Mouse (Mus musculus): Measurements from ENCODE around the gene Pnmt.
A peak's percentile ranks its signal among the peaks of the same experiment; 100 is the strongest.

Pnmt gene

GRCm38 (mm10) chr11:98385638-98386585 lies at the start of gene Pnmt:
Pnmt (plus strand) TSS chr11:98386450.
- DNase-seq (ENCODE audit: inconsistent ontology term): no peak

- peak; percentile 61 for DNase-seq (ENCODE audit: inconsistent ontology term)
Observed at GRCm38 (mm10) chr11:98338507-98338961, 47.7 kb upstream of the Pnmt start.

- DNase-seq (ENCODE audit: inconsistent ontology term): peak; percentile 80
Observed at GRCm38 (mm10) chr11:98339071-98339501, 47.2 kb upstream of the Pnmt start.

- no peak for DNase-seq (ENCODE audit: inconsistent ontology term)
Observed at GRCm38 (mm10) chr11:98339679-98340287, 46.5 kb upstream of the Pnmt start.

- no peak for DNase-seq (ENCODE audit: inconsistent ontology term)
Observed at GRCm38 (mm10) chr11:98340597-98340996, 45.7 kb upstream of the Pnmt start.

GRCm38 (mm10) chr11:98341174-98341573 lies 45.1 kb upstream of the Pnmt start:
- no peak for DNase-seq (ENCODE audit: inconsistent ontology term)

- DNase-seq (ENCODE audit: inconsistent ontology term): peak; percentile 84
Observed at GRCm38 (mm10) chr11:98342000-98342945, 44.0 kb upstream of the Pnmt start.

GRCm38 (mm10) chr11:98345253-98345652 lies 41.0 kb upstream of the Pnmt start:
- DNase-seq (ENCODE audit: inconsistent ontology term): peak; percentile 54

- DNase-seq (ENCODE audit: inconsistent ontology term): no peak
Observed at GRCm38 (mm10) chr11:98346168-98346567, 40.1 kb upstream of the Pnmt start.

GRCm38 (mm10) chr11:98347385-98348082 lies 38.7 kb upstream of the Pnmt start:
- DNase-seq (ENCODE audit: inconsistent ontology term): no peak

GRCm38 (mm10) chr11:98348083-98348961 lies 37.9 kb upstream of the Pnmt start, which contains the start of gene Ppp1r1b:
Ppp1r1b (plus strand) TSS chr11:98348404.
- DNase-seq (ENCODE audit: inconsistent ontology term): peak; percentile 69

- no peak for DNase-seq (ENCODE audit: inconsistent ontology term)
Observed at GRCm38 (mm10) chr11:98349308-98349707, 36.9 kb upstream of the Pnmt start.

- DNase-seq (ENCODE audit: inconsistent ontology term): no peak
Observed at GRCm38 (mm10) chr11:98352272-98352990, 33.8 kb upstream of the Pnmt start.

- no peak for DNase-seq (ENCODE audit: inconsistent ontology term)
Observed at GRCm38 (mm10) chr11:98353651-98354211, 32.5 kb upstream of the Pnmt start.

GRCm38 (mm10) chr11:98354445-98354844 lies 31.8 kb upstream of the Pnmt start:
- DNase-seq (ENCODE audit: inconsistent ontology term): no peak

- no peak for DNase-seq (ENCODE audit: inconsistent ontology term)
Observed at GRCm38 (mm10) chr11:98355732-98356299, 30.4 kb upstream of the Pnmt start.

GRCm38 (mm10) chr11:98356625-98357394 lies 29.4 kb upstream of the Pnmt start:
- no peak for DNase-seq (ENCODE audit: inconsistent ontology term)

Measured in Muller cell, postnatal 12 days (primary cell).